Mouse (Mus musculus): ENCODE measurements at regions not wholly inside any gene's neighbourhood (a gene's known extent, or its start where the extent isn't known, plus 50 kb on each side); places are given as distances from the start of the nearest gene placed in this dataset.

- H3K4me2 ChIP-seq (ENCODE audit: low read length) = no peak overlapping the region
- no peaks in the 10 kb centered on the region for H3K9me3 ChIP-seq (replicated peaks; ENCODE audit: low read length)
- ATAC-seq (replicated peaks; ENCODE audit: low FRiP score, low read depth) (no peak), DNase-seq (ENCODE audit: low spot score) (no peak)
- no peaks in the 10 kb centered on the region for H3K36me3 ChIP-seq (ENCODE audit: insufficient read depth, low read length)
- H3K4me3 ChIP-seq (replicated peaks; ENCODE audit: low read depth, low read length) = no peak overlapping the region
- no peak overlapping the region for H3K27ac ChIP-seq
- no peaks in the 10 kb centered on the region for H3K27me3 ChIP-seq (ENCODE audit: insufficient read depth, low read length)
- WGBS = 94% methylated on average over 1 of the region's 1 CpGs
- no peaks in the 10 kb centered on the region for H3K4me1 ChIP-seq (replicated peaks; ENCODE audit: insufficient read depth, low read length)
- no peak for TF ChIP-seq CTCF (IDR thresholded peaks at IDR 0.05; ENCODE audit: low read depth)
- no peak overlapping the region for H3K9ac ChIP-seq (ENCODE audit: low read depth, low read length)
These were observed 81.9 kb downstream of the Edem1 start for GRCm38 (mm10) chr6:108910330-108910729.

GRCm38 (mm10) chr6:108912539-108912938 is 84.1 kb downstream of the Edem1 start:
- Histone ChIP-seq H3K4me3 (replicated peaks; ENCODE audit: low read depth, low read length) (no peak overlapping the region), H3K9ac (ENCODE audit: low read depth, low read length) (no peak overlapping the region), H3K27ac (no peak overlapping the region), H3K36me3 (ENCODE audit: insufficient read depth, low read length) (no peaks in the 10 kb centered on the region), H3K27me3 (ENCODE audit: insufficient read depth, low read length) (no peaks in the 10 kb centered on the region), H3K9me3 (replicated peaks; ENCODE audit: low read length) (no peaks in the 10 kb centered on the region), H3K4me1 (replicated peaks; ENCODE audit: insufficient read depth, low read length) (no peaks in the 10 kb centered on the region), H3K4me2 (ENCODE audit: low read length) (no peak overlapping the region)
- TF ChIP-seq CTCF (IDR thresholded peaks at IDR 0.05; ENCODE audit: low read depth) = no peak
- 25% methylated on average over 7 of the region's 7 CpGs for WGBS
- ATAC-seq (replicated peaks; ENCODE audit: low FRiP score, low read depth) (no peak), DNase-seq (ENCODE audit: low spot score) (peak; percentile 51)

- H3K9me3 ChIP-seq (replicated peaks; ENCODE audit: low read length) = no peaks in the 10 kb centered on the region
- H3K9ac ChIP-seq (ENCODE audit: low read depth, low read length) = no peak overlapping the region
- no peak for TF ChIP-seq CTCF (IDR thresholded peaks at IDR 0.05; ENCODE audit: low read depth)
- ATAC-seq (replicated peaks; ENCODE audit: low FRiP score, low read depth) = no peak
- 69% methylated on average over 2 of the region's 2 CpGs for WGBS
- no peaks in the 10 kb centered on the region for H3K27me3 ChIP-seq (ENCODE audit: insufficient read depth, low read length)
- no peaks in the 10 kb centered on the region for H3K36me3 ChIP-seq (ENCODE audit: insufficient read depth, low read length)
- no peak overlapping the region for H3K4me2 ChIP-seq (ENCODE audit: low read length)
- no peak overlapping the region for H3K27ac ChIP-seq
- no peaks in the 10 kb centered on the region for H3K4me1 ChIP-seq (replicated peaks; ENCODE audit: insufficient read depth, low read length)
- no peak overlapping the region for H3K4me3 ChIP-seq (replicated peaks; ENCODE audit: low read depth, low read length)
- DNase-seq (ENCODE audit: low spot score) = no peak
These were observed 91.0 kb downstream of the Edem1 start for GRCm38 (mm10) chr6:108919372-108919913.

- TF ChIP-seq CTCF (IDR thresholded peaks at IDR 0.05; ENCODE audit: low read depth) = no peak
- Histone ChIP-seq H3K4me1 (replicated peaks; ENCODE audit: insufficient read depth, low read length) (no peaks in the 10 kb centered on the region), H3K4me2 (ENCODE audit: low read length) (no peak overlapping the region), H3K27me3 (ENCODE audit: insufficient read depth, low read length) (no peaks in the 10 kb centered on the region), H3K4me3 (replicated peaks; ENCODE audit: low read depth, low read length) (no peak overlapping the region), H3K36me3 (ENCODE audit: insufficient read depth, low read length) (no peaks in the 10 kb centered on the region), H3K9ac (ENCODE audit: low read depth, low read length) (no peak overlapping the region), H3K27ac (no peak overlapping the region), H3K9me3 (replicated peaks; ENCODE audit: low read length) (no peaks in the 10 kb centered on the region)
- ATAC-seq (replicated peaks; ENCODE audit: low FRiP score, low read depth) = no peak
- 86% methylated on average over 3 of the region's 3 CpGs for WGBS
- no peak for DNase-seq (ENCODE audit: low spot score)
These were observed 92.7 kb downstream of the Edem1 start for GRCm38 (mm10) chr6:108921181-108921580.

GRCm38 (mm10) chr6:108922564-108922963 is 94.1 kb downstream of the Edem1 start:
- Histone ChIP-seq H3K9me3 (replicated peaks; ENCODE audit: low read length) (no peaks in the 10 kb centered on the region), H3K4me2 (ENCODE audit: low read length) (no peak overlapping the region), H3K4me1 (replicated peaks; ENCODE audit: insufficient read depth, low read length) (no peaks in the 10 kb centered on the region), H3K4me3 (replicated peaks; ENCODE audit: low read depth, low read length) (no peak overlapping the region), H3K27me3 (ENCODE audit: insufficient read depth, low read length) (no peaks in the 10 kb centered on the region), H3K27ac (no peak overlapping the region), H3K36me3 (ENCODE audit: insufficient read depth, low read length) (no peaks in the 10 kb centered on the region), H3K9ac (ENCODE audit: low read depth, low read length) (no peak overlapping the region)
- TF ChIP-seq CTCF (IDR thresholded peaks at IDR 0.05; ENCODE audit: low read depth) = no peak
- ATAC-seq (replicated peaks; ENCODE audit: low FRiP score, low read depth) (no peak), DNase-seq (ENCODE audit: low spot score) (no peak)
- WGBS = 81% methylated on average over 6 of the region's 6 CpGs

- no peak for ATAC-seq (replicated peaks; ENCODE audit: low FRiP score, low read depth)
- no peak overlapping the region for H3K4me2 ChIP-seq (ENCODE audit: low read length)
- no peak overlapping the region for H3K4me3 ChIP-seq (replicated peaks; ENCODE audit: low read depth, low read length)
- H3K9ac ChIP-seq (ENCODE audit: low read depth, low read length) = no peak overlapping the region
- H3K36me3 ChIP-seq (ENCODE audit: insufficient read depth, low read length) = no peaks in the 10 kb centered on the region
- H3K27me3 ChIP-seq (ENCODE audit: insufficient read depth, low read length) = no peaks in the 10 kb centered on the region
- no peak overlapping the region for H3K27ac ChIP-seq
- no peaks in the 10 kb centered on the region for H3K9me3 ChIP-seq (replicated peaks; ENCODE audit: low read length)
- no peaks in the 10 kb centered on the region for H3K4me1 ChIP-seq (replicated peaks; ENCODE audit: insufficient read depth, low read length)
- TF ChIP-seq CTCF (IDR thresholded peaks at IDR 0.05; ENCODE audit: low read depth) = no peak
- no peak for DNase-seq (ENCODE audit: low spot score)
These were observed 100.5 kb downstream of the Edem1 start for GRCm38 (mm10) chr6:108928981-108929380.

- Histone ChIP-seq H3K9me3 (replicated peaks; ENCODE audit: low read length) (no peaks in the 10 kb centered on the region), H3K4me2 (ENCODE audit: low read length) (no peak overlapping the region), H3K9ac (ENCODE audit: low read depth, low read length) (no peak overlapping the region), H3K36me3 (ENCODE audit: insufficient read depth, low read length) (no peaks in the 10 kb centered on the region), H3K27me3 (ENCODE audit: insufficient read depth, low read length) (no peaks in the 10 kb centered on the region), H3K4me1 (replicated peaks; ENCODE audit: insufficient read depth, low read length) (no peaks in the 10 kb centered on the region), H3K27ac (no peak overlapping the region), H3K4me3 (replicated peaks; ENCODE audit: low read depth, low read length) (no peak overlapping the region)
- ATAC-seq (replicated peaks; ENCODE audit: low FRiP score, low read depth) (no peak), DNase-seq (ENCODE audit: low spot score) (no peak)
- 78% methylated on average over 5 of the region's 5 CpGs for WGBS
- TF ChIP-seq CTCF (IDR thresholded peaks at IDR 0.05; ENCODE audit: low read depth) = no peak
These were observed 110.2 kb downstream of the Edem1 start for GRCm38 (mm10) chr6:108938646-108939045.

Data from kidney, postnatal 0 days (tissue).